Mouse (Mus musculus) neural tube, embryonic 15.5 days (tissue): ENCODE data around the gene Klkb1. TPM values are rescaled to one million over a fixed set of nuclear protein-coding genes. Genes with fewer than 3 reads are reported as not detected.

Experiments used
- ATAC-seq: fragments of 200-750 bp; cut with Nextera tagmentation; 2 replicates; pipeline ENCODE4 v1.8.0; 2017; ENCODE audit warnings: mild to moderate bottlenecking, moderate TSS enrichment, moderate library complexity; ENCODE audit not compliant: low FRiP score
- H3K27ac ChIP-seq: fragments of 300-500 bp; sonication (generic); replicated peaks from 2 replicates; pipeline ENCODE4 v1.5.1; 2015; ENCODE audit warnings: mild to moderate bottlenecking, inconsistent platforms
- H3K27me3 ChIP-seq: fragments of 300-500 bp; sonication (generic); replicated peaks from 2 replicates; pipeline ENCODE4 v1.6.1; 2015; ENCODE audit warnings: inconsistent platforms
- H3K36me3 ChIP-seq: fragments of 300-500 bp; sonication (generic); 2 replicates; pipeline ENCODE4 v1.6.1; 2015; ENCODE audit warnings: inconsistent platforms
- H3K4me1 ChIP-seq: fragments of 300-500 bp; sonication (generic); 2 replicates; pipeline ENCODE4 v1.6.1; 2015; ENCODE audit warnings: inconsistent platforms
- H3K4me2 ChIP-seq: fragments of 300-500 bp; sonication (generic); 2 replicates; pipeline ENCODE4 v1.6.1; 2015; ENCODE audit warnings: inconsistent platforms, mild to moderate bottlenecking, moderate library complexity
- H3K4me3 ChIP-seq: fragments of 300-500 bp; sonication (generic); replicated peaks from 2 replicates; pipeline ENCODE4 v1.5.1; 2015; ENCODE audit warnings: mild to moderate bottlenecking, inconsistent platforms
- H3K9ac ChIP-seq: fragments of 300-500 bp; sonication (generic); replicated peaks from 2 replicates; pipeline ENCODE4 v1.6.1; 2015; ENCODE audit warnings: mild to moderate bottlenecking, inconsistent platforms
- H3K9me3 ChIP-seq: fragments of 300-500 bp; sonication (generic); replicated peaks from 2 replicates; pipeline ENCODE4 v1.6.1; 2016; ENCODE audit warnings: inconsistent platforms
- WGBS: fragments of 180-500 bp; shearing (Covaris S2); methylation state at CpG from one replicate; pipeline ENCODE4 v1.1.7; 2015; ENCODE audit warnings: mixed read lengths; 5-methylcytosine and 5-hydroxymethylcytosine counted together
- polyA plus RNA-seq: library from polyadenylated mRNA; unstranded; fragments of >200 nt; fragmentation: Nextera tagmentation; extraction: Ambion mirVana; gene quantifications from 2 replicates; pipeline ENCODE4 v1.2.1, GENCODE M21; 2015

The Klkb1 gene
- polyA plus RNA-seq, 1 experiment from 2014 or later = 0.09 TPM

GRCm38 (mm10) chr8:45310967-45311366 lies 16.3 kb upstream of the Klkb1 start:
- Histone ChIP-seq H3K4me2 (no peak overlapping the region), H3K27me3 (no peaks in the 10 kb centered on the region), H3K9me3 (no peaks in the 10 kb centered on the region), H3K4me1 (no peaks in the 10 kb centered on the region), H3K27ac (no peak overlapping the region), H3K4me3 (no peak overlapping the region), H3K36me3 (no peaks in the 10 kb centered on the region), H3K9ac (no peak overlapping the region)
- WGBS = 89% methylated on average over 4 of the region's 4 CpGs
- no peak for ATAC-seq

GRCm38 (mm10) chr8:45308366-45308765 lies 13.7 kb upstream of the Klkb1 start, which contains the start of gene Gm45753:
TSS of gene Gm45753 (minus strand) at chr8:45308466.
- Histone ChIP-seq H3K36me3 (no peaks in the 10 kb centered on the region), H3K9me3 (no peaks in the 10 kb centered on the region), H3K4me2 (no peak within 1 kb of the TSS), H3K27me3 (no peaks in the 10 kb centered on the region), H3K9ac (no peak within 1 kb of the TSS), H3K27ac (no peak within 1 kb of the TSS), H3K4me1 (no peaks in the 10 kb centered on the region), H3K4me3 (no peak within 1 kb of the TSS)
- no peak for ATAC-seq
- 92% methylated on average over 13 of the region's 13 CpGs for WGBS

- Histone ChIP-seq H3K4me2 (no peak overlapping the region), H3K9me3 (no peaks in the 10 kb centered on the region), H3K27me3 (no peaks in the 10 kb centered on the region), H3K4me1 (peaks cover 5% of the 10 kb centered on the region; the same call in 1 of the 2 replicates), H3K27ac (no peak overlapping the region), H3K36me3 (no peaks in the 10 kb centered on the region), H3K9ac (no peak overlapping the region), H3K4me3 (no peak overlapping the region)
- ATAC-seq = no peak
- whole genome bisulfite sequencing = 60% methylated on average over 1 of the region's 1 CpGs
These were observed 10.8 kb upstream of the Klkb1 start for GRCm38 (mm10) chr8:45305479-45305878.

- 93% methylated on average over 3 of the region's 3 CpGs for WGBS
- Histone ChIP-seq H3K4me3 (no peak overlapping the region), H3K4me1 (peaks cover 5% of the 10 kb centered on the region; the same call in 1 of the 2 replicates), H3K27ac (no peak overlapping the region), H3K4me2 (no peak overlapping the region), H3K9ac (no peak overlapping the region), H3K36me3 (no peaks in the 10 kb centered on the region), H3K27me3 (no peaks in the 10 kb centered on the region), H3K9me3 (no peaks in the 10 kb centered on the region)
- ATAC-seq = no peak
These were observed 9.7 kb upstream of the Klkb1 start for GRCm38 (mm10) chr8:45304354-45304753.

- Histone ChIP-seq H3K27ac (no peak overlapping the region), H3K27me3 (no peaks in the 10 kb centered on the region), H3K4me2 (no peak overlapping the region), H3K9ac (no peak overlapping the region), H3K4me3 (no peak overlapping the region), H3K36me3 (no peaks in the 10 kb centered on the region), H3K9me3 (no peaks in the 10 kb centered on the region), H3K4me1 (peaks cover 5% of the 10 kb centered on the region; the same call in 1 of the 2 replicates)
- peak; percentile 73 for ATAC-seq
- 43% methylated on average over 8 of the region's 8 CpGs for WGBS
These were observed 7.7 kb upstream of the Klkb1 start for GRCm38 (mm10) chr8:45302390-45302789.

- H3K9me3 ChIP-seq = no peaks in the 10 kb centered on the region
- H3K9ac ChIP-seq = no peak overlapping the region
- no peaks in the 10 kb centered on the region for H3K4me1 ChIP-seq
- H3K27me3 ChIP-seq = no peaks in the 10 kb centered on the region
- ATAC-seq = no peak
- H3K36me3 ChIP-seq = no peaks in the 10 kb centered on the region
- 93% methylated on average over 6 of the region's 6 CpGs for WGBS
- no peak overlapping the region for H3K27ac ChIP-seq
- H3K4me3 ChIP-seq = no peak overlapping the region
- no peak overlapping the region for H3K4me2 ChIP-seq
These were observed 617 bp upstream of the Klkb1 start for GRCm38 (mm10) chr8:45295276-45295675.

GRCm38 (mm10) chr8:45291790-45292189 lies 2.9 kb downstream of the Klkb1 start:
- Histone ChIP-seq H3K36me3 (no peaks in the 10 kb centered on the region), H3K27me3 (no peaks in the 10 kb centered on the region), H3K4me2 (no peak overlapping the region), H3K4me3 (no peak overlapping the region), H3K9ac (no peak overlapping the region), H3K27ac (no peak overlapping the region), H3K9me3 (no peaks in the 10 kb centered on the region), H3K4me1 (no peaks in the 10 kb centered on the region)
- WGBS = 91% methylated on average over 2 of the region's 2 CpGs
- no peak for ATAC-seq

- 82% methylated on average over 8 of the region's 8 CpGs for WGBS
- ATAC-seq = no peak
- H3K9ac ChIP-seq = no peak overlapping the region
- no peaks in the 10 kb centered on the region for H3K36me3 ChIP-seq
- H3K9me3 ChIP-seq = no peaks in the 10 kb centered on the region
- H3K4me2 ChIP-seq = no peak overlapping the region
- H3K4me1 ChIP-seq = no peaks in the 10 kb centered on the region
- no peak overlapping the region for H3K27ac ChIP-seq
- no peaks in the 10 kb centered on the region for H3K27me3 ChIP-seq
- no peak overlapping the region for H3K4me3 ChIP-seq
These were observed 13.0 kb downstream of the Klkb1 start for GRCm38 (mm10) chr8:45281630-45282029.

GRCm38 (mm10) chr8:45277453-45277852 lies 17.2 kb downstream of the Klkb1 start:
- Histone ChIP-seq H3K36me3 (no peaks in the 10 kb centered on the region), H3K27ac (no peak overlapping the region), H3K27me3 (no peaks in the 10 kb centered on the region), H3K4me1 (0 out of 2 replicates have a peak, but pooled peaks cover 2% of the 10 kb centered on the region), H3K9ac (no peak overlapping the region), H3K4me3 (no peak overlapping the region), H3K4me2 (no peak overlapping the region), H3K9me3 (no peaks in the 10 kb centered on the region)
- WGBS = 81% methylated on average over 3 of the region's 3 CpGs
- ATAC-seq = no peak

- no peak for ATAC-seq
- Histone ChIP-seq H3K9ac (no peak overlapping the region), H3K27ac (no peak overlapping the region), H3K4me1 (0 out of 2 replicates have a peak, but pooled peaks cover 2% of the 10 kb centered on the region), H3K4me2 (no peak overlapping the region), H3K36me3 (no peaks in the 10 kb centered on the region), H3K27me3 (no peaks in the 10 kb centered on the region), H3K4me3 (no peak overlapping the region), H3K9me3 (no peaks in the 10 kb centered on the region)
- 65% methylated on average over 4 of the region's 4 CpGs for WGBS
These were observed 20.3 kb downstream of the Klkb1 start for GRCm38 (mm10) chr8:45274317-45274716.

- H3K4me3 ChIP-seq = no peak overlapping the region
- no peak overlapping the region for H3K9ac ChIP-seq
- no peaks in the 10 kb centered on the region for H3K4me1 ChIP-seq
- no peaks in the 10 kb centered on the region; the same call in 1 of the 2 replicates for H3K9me3 ChIP-seq
- H3K36me3 ChIP-seq = no peaks in the 10 kb centered on the region
- no peak overlapping the region for H3K27ac ChIP-seq
- ATAC-seq = no peak
- H3K4me2 ChIP-seq = no peak overlapping the region
- no peaks in the 10 kb centered on the region for H3K27me3 ChIP-seq
These were observed 25.6 kb downstream of the Klkb1 start for GRCm38 (mm10) chr8:45269056-45269455.

- H3K4me1 ChIP-seq = no peaks in the 10 kb centered on the region
- no peak overlapping the region for H3K9ac ChIP-seq
- no peak overlapping the region for H3K27ac ChIP-seq
- no peak overlapping the region for H3K4me3 ChIP-seq
- no peaks in the 10 kb centered on the region for H3K36me3 ChIP-seq
- H3K27me3 ChIP-seq = no peaks in the 10 kb centered on the region
- ATAC-seq = no peak
- H3K4me2 ChIP-seq = no peak overlapping the region
- no peaks in the 10 kb centered on the region; the same call in 1 of the 2 replicates for H3K9me3 ChIP-seq
These were observed 26.2 kb downstream of the Klkb1 start for GRCm38 (mm10) chr8:45268485-45268884.
